Mouse (Mus musculus) spleen, postnatal 10 days (tissue): Measurements from ENCODE around the gene Vwa8.
A peak's percentile ranks its signal among the peaks of the same experiment; 100 is the strongest.
"Not testable (repeated sequence)": the region's sequence is repeated elsewhere in the genome, so short reads cannot be mapped to it uniquely, and the experiment has no call there.

Experiments used
- DNase-seq, 2 experiments: peaks; one replicate each; pipeline ENCODE4 v3.0.0; 2021 to 2022; ENCODE audit warnings: low spot score in 2 of 2

Gene Vwa8

GRCm38 (mm10) chr14:78984296-78984695 is 135.4 kb downstream of the Vwa8 start:
- no peak for DNase-seq

- DNase-seq = no peak
Measured at GRCm38 (mm10) chr14:78987543-78987942, 138.7 kb downstream of the Vwa8 start.

- DNase-seq = no peak
Measured at GRCm38 (mm10) chr14:78992456-78992855, 143.6 kb downstream of the Vwa8 start.

GRCm38 (mm10) chr14:78993515-78993914 is 144.7 kb downstream of the Vwa8 start:
- no peak for DNase-seq

- DNase-seq = no peak
Measured at GRCm38 (mm10) chr14:78996359-78996758, 147.5 kb downstream of the Vwa8 start.

GRCm38 (mm10) chr14:79003576-79003975 is 154.7 kb downstream of the Vwa8 start:
- peak in 1 of 2 experiments; percentile 36 for DNase-seq

- not testable (repeated sequence) for DNase-seq
Measured at GRCm38 (mm10) chr14:79017710-79018109, 168.9 kb downstream of the Vwa8 start.

- no peak for DNase-seq
Measured at GRCm38 (mm10) chr14:79018564-79018963, 169.7 kb downstream of the Vwa8 start.

GRCm38 (mm10) chr14:79021725-79022124 is 172.9 kb downstream of the Vwa8 start:
- no peak for DNase-seq

- DNase-seq = no peak
Measured at GRCm38 (mm10) chr14:79028996-79029575, 180.2 kb downstream of the Vwa8 start.

- DNase-seq = peak in 1 of 2 experiments; percentile 29
Measured at GRCm38 (mm10) chr14:79030715-79031114, 181.9 kb downstream of the Vwa8 start.

GRCm38 (mm10) chr14:79031230-79031740 is 182.4 kb downstream of the Vwa8 start:
- no peak for DNase-seq

GRCm38 (mm10) chr14:79033396-79033795 is 184.5 kb downstream of the Vwa8 start:
- no peak for DNase-seq

GRCm38 (mm10) chr14:79034511-79034913 is 185.7 kb downstream of the Vwa8 start:
- no peak for DNase-seq

GRCm38 (mm10) chr14:79035575-79035974 is 186.7 kb downstream of the Vwa8 start:
- DNase-seq = no peak

- no peak for DNase-seq
Measured at GRCm38 (mm10) chr14:79047186-79047585, 198.3 kb downstream of the Vwa8 start.

- no peak for DNase-seq
Measured at GRCm38 (mm10) chr14:79047956-79048355, 199.1 kb downstream of the Vwa8 start.

GRCm38 (mm10) chr14:79049544-79049943 is 200.7 kb downstream of the Vwa8 start:
- no peak for DNase-seq

- no peak for DNase-seq
Measured at GRCm38 (mm10) chr14:79065636-79066035, 216.8 kb downstream of the Vwa8 start.

- no peak for DNase-seq
Measured at GRCm38 (mm10) chr14:79069515-79069914, 220.7 kb downstream of the Vwa8 start.

GRCm38 (mm10) chr14:79074786-79075185 is 225.9 kb downstream of the Vwa8 start:
- no peak for DNase-seq

- no peak for DNase-seq
Measured at GRCm38 (mm10) chr14:79076560-79077300, 227.9 kb downstream of the Vwa8 start.

- no peak for DNase-seq
Measured at GRCm38 (mm10) chr14:79083573-79083972, 234.7 kb downstream of the Vwa8 start.
